Mouse (Mus musculus): ENCODE measurements at regions not wholly inside any gene's neighbourhood (a gene's known extent, or its start where the extent isn't known, plus 50 kb on each side); places are given as distances from the start of the nearest gene placed in this dataset.

- TF ChIP-seq CTCF (IDR thresholded peaks at IDR 0.05; ENCODE audit: low read depth, low read length): no peak
- TF ChIP-seq POLR2A (IDR thresholded peaks at IDR 0.05; ENCODE audit: extremely low read depth, insufficient read depth, low read length): no peak
Observed at GRCm38 (mm10) chr2:133156537-133156936, 210.8 kb upstream of the Fermt1 start.
